Comparison of ENCODE assay signal across 34 mouse cellular contexts in the genomic region with DNA sequence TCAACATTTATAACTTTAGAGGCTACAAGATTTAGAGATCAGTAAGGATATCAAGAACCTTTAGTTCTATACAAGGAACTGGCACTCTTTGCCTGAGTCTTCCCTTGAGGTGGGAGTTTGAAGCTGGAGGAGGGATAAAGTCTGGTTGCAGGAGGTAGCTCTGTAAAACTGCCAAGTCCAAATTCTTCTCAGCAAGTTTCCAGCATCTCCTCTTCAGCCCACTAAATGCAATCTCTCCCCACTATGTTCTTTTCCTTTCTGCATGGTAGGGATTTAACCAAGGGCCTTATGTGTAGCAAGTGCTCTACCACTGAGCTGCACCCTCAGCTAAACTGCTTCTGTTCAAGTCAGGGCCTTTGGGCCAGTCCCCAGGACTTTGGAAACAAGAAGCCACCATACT. TPM values are rescaled to one million over a fixed set of nuclear protein-coding genes. Genes with fewer than 3 reads are reported as not detected.
"Had no signal": no experiment of that assay in that cellular context is flagged by ENCODE, and none has a peak within 500 bp of the region (broad histone marks: within the 10 kb centered on the region; RNA-seq: fewer than 3 reads in every experiment).

No protein-coding gene starts in this region.

- H3K4me2 ChIP-seq: limb, embryonic 12.5 days; limb, embryonic 13.5 days; limb, embryonic 15.5 days; liver, embryonic 11.5 days; liver, embryonic 12.5 days; liver, embryonic 13.5 days; liver, embryonic 15.5 days; lung, embryonic 14.5 days; lung, embryonic 15.5 days; midbrain, embryonic 11.5 days; midbrain, embryonic 12.5 days; midbrain, embryonic 13.5 days; midbrain, embryonic 15.5 days; neural tube, embryonic 12.5 days had no signal

- H3K27ac ChIP-seq: limb, embryonic 10.5 days; limb, embryonic 12.5 days; limb, embryonic 13.5 days; limb, embryonic 15.5 days; liver, embryonic 12.5 days; liver, embryonic 13.5 days; liver, embryonic 14.5 days; liver, embryonic 15.5 days; lung, embryonic 15.5 days; macrophage; midbrain, embryonic 10.5 days; midbrain, embryonic 12.5 days; midbrain, embryonic 13.5 days; midbrain, embryonic 15.5 days; neural tube, embryonic 12.5 days had no signal

- H3K4me1 ChIP-seq: limb, embryonic 10.5 days; limb, embryonic 12.5 days; limb, embryonic 13.5 days; limb, embryonic 15.5 days; liver, embryonic 12.5 days; liver, embryonic 13.5 days; liver, embryonic 15.5 days; lung, embryonic 15.5 days; megakaryocyte, embryonic 14.5 days; midbrain, embryonic 10.5 days; midbrain, embryonic 12.5 days; midbrain, embryonic 13.5 days; midbrain, embryonic 15.5 days; neural tube, embryonic 12.5 days had no signal

- H3K9ac ChIP-seq: limb, embryonic 12.5 days; limb, embryonic 13.5 days; limb, embryonic 15.5 days; liver, embryonic 12.5 days; liver, embryonic 13.5 days; liver, embryonic 14.5 days; liver, embryonic 15.5 days; liver, postnatal 0 days; lung, embryonic 14.5 days; lung, embryonic 15.5 days; midbrain, embryonic 12.5 days; midbrain, embryonic 13.5 days; midbrain, embryonic 15.5 days; neural tube, embryonic 12.5 days had no signal

- H3K27me3 ChIP-seq: limb, embryonic 12.5 days; limb, embryonic 13.5 days; limb, embryonic 15.5 days; liver, embryonic 12.5 days; liver, embryonic 13.5 days; liver, embryonic 15.5 days; lung, embryonic 15.5 days; megakaryocyte, embryonic 14.5 days; midbrain, embryonic 12.5 days; midbrain, embryonic 13.5 days; midbrain, embryonic 15.5 days; neural tube, embryonic 12.5 days had no signal

- ATAC-seq: liver, embryonic 12.5 days; liver, postnatal 0 days; lung, postnatal 0 days; midbrain, embryonic 13.5 days; midbrain, embryonic 15.5 days; midbrain, embryonic 16.5 days had no signal

- H3K9me3 ChIP-seq: limb, embryonic 10.5 days; limb, embryonic 12.5 days; limb, embryonic 15.5 days; liver, embryonic 12.5 days; liver, embryonic 13.5 days; liver, embryonic 15.5 days; lung, embryonic 15.5 days; midbrain, embryonic 10.5 days; midbrain, embryonic 12.5 days; midbrain, embryonic 13.5 days; midbrain, embryonic 15.5 days; neural tube, embryonic 12.5 days had no signal

- DNase-seq: left cerebral cortex, postnatal 4 days; liver; liver, embryonic 13.5 days; liver, postnatal 0 days; lung, adult 18-20 months; lung, adult 2 months; lung, embryonic 14.5 days; lung, postnatal 10 days; lung, postnatal 14 days; lung, postnatal 36 days; lung, postnatal 4 days; midbrain, embryonic 14.5 days had no signal

- H3K4me3 ChIP-seq: limb, embryonic 10.5 days; limb, embryonic 12.5 days; limb, embryonic 13.5 days; limb, embryonic 15.5 days; liver, embryonic 12.5 days; liver, embryonic 13.5 days; liver, embryonic 15.5 days; lung, embryonic 15.5 days; megakaryocyte, embryonic 14.5 days; midbrain, embryonic 10.5 days; midbrain, embryonic 12.5 days; midbrain, embryonic 13.5 days; midbrain, embryonic 15.5 days; myocyte; neural tube, embryonic 12.5 days had no signal

- H3K36me3 ChIP-seq: limb, embryonic 10.5 days; limb, embryonic 12.5 days; limb, embryonic 13.5 days; limb, embryonic 15.5 days; liver, embryonic 12.5 days; liver, embryonic 13.5 days; liver, embryonic 15.5 days; lung, embryonic 15.5 days; midbrain, embryonic 10.5 days; midbrain, embryonic 12.5 days; midbrain, embryonic 13.5 days; midbrain, embryonic 15.5 days; neural tube, embryonic 12.5 days had no signal

RNA-seq across cellular contexts. Expression of gene Gm6793, which starts 39.6 kb away (rescaled TPM):
- polyA plus RNA-seq: liver, adult 2 months; liver, embryonic 12.5 days; liver, embryonic 16.5 days; macrophage had no signal
